Mouse (Mus musculus) spleen, embryonic (tissue): Measurements from ENCODE around the gene Itgb8.

Experiments
- CTCF ChIA-PET: fragments of 350-600 bp; sonication (Branson Sonifier 250); formaldehyde crosslinking; loops from one replicate; lab custom pipeline; 2022; lab: Charles Lee

Gene Itgb8

GRCm38 (mm10) chr12:119209384-119210072 lies 29.1 kb downstream of the Itgb8 start:
- CTCF ChIA-PET, result no interaction called here

- CTCF ChIA-PET, result no interaction called here
Observed at GRCm38 (mm10) chr12:119207464-119207801, 31.2 kb downstream of the Itgb8 start.

DNA sequence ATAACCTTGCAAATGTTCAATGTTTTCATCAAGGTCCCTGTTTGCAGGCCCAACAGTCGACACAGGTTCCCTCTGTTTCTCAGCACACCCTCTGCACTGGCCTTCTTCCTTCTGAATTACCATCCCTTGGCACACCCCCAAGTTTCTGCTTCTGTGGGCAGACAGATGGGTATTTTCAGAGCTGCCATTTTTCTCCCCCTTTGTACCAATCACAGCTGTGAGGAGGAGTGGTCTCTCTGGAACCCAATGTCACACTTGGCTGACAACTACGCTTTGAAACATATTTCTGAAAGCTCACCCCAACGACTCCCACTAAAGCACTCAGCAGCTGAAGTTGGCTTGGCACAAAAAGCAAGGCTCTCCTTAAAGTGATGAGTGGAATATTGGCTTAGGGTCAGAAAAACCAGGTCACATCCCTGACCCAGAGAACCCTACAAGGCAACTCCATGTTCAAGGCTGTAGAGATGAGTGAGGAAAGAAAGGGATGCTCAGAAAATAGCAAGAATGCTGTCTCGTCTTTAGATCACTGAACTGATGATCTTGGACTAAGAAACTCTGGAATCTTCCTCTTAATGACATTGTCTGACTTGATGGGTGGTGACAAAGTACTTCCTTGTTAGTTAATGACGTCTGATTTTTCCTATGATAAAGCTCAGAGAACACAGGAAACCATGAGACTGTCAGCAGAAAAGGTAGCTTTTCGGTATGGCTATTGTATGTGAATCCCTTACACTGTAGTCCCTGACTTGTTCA lies 31.7 kb downstream of the Itgb8 start:
- CTCF ChIA-PET, result no interaction called here

GRCm38 (mm10) chr12:119204411-119204810 lies 34.2 kb downstream of the Itgb8 start:
- CTCF ChIA-PET, result no interaction called here

DNA sequence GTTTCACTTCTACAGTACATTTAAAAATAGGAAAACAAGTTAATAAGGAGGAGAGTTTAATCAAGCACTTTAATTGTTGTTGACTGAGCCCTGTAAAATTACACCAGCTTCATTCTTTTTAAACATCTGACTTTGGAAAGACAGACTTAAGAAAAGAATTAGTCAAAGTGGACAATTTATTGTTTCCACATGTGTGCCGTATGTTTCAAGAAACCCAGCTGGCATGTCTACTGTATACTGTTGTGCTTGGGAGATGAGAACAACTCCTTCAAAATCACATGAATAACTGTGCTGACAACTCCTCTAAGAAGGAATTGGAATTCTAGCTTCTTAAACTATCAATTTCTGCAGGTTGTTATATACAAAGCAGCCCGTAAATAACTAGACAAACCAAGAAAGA lies 35.8 kb downstream of the Itgb8 start:
- CTCF ChIA-PET, result interaction anchor here (0.6 kb wide), 1 partner anchor 25 kb away, joined by 3 read pairs; no protein-coding TSS in a partner anchor

GRCm38 (mm10) chr12:119195145-119195544 lies 43.5 kb downstream of the Itgb8 start:
- CTCF ChIA-PET, result no interaction called here

- CTCF ChIA-PET, result no interaction called here
Observed at GRCm38 (mm10) chr12:119189814-119190213, 48.8 kb downstream of the Itgb8 start.

GRCm38 (mm10) chr12:119185441-119185840 lies 53.2 kb downstream of the Itgb8 start:
- CTCF ChIA-PET, result no interaction called here

DNA sequence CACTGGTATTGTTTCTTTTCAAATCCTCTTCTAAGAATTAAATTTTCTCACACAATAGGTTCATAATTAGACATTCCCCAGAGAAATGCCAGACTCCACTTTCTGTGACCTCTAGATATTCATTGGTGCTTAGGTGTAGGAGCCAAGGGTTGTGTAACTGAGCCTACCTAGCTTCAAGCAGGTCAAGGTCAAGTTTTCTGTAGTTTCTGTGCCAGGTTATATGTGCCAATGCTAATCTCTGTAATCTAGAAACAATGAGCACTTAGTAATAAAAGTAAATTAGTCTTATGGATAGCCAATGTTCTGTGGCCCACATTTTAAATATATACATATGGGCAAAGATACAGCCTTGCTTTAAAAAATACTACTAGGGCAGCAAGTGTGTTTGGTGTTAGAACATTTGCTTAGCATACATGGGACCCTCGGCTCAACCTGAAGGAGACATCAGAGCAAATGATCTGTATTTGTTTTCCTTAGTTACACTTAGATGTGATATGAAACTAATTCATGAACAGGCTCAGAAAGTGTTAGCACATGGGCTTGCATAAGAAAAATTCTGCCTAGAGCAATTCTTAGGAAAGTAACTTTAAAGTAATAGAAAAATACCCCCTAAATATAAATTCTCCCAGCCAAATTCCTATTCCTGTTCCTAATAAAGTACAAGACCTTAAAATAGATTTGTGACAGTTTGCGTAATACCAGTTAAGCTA lies 56.2 kb downstream of the Itgb8 start:
- CTCF ChIA-PET, result no interaction called here

DNA sequence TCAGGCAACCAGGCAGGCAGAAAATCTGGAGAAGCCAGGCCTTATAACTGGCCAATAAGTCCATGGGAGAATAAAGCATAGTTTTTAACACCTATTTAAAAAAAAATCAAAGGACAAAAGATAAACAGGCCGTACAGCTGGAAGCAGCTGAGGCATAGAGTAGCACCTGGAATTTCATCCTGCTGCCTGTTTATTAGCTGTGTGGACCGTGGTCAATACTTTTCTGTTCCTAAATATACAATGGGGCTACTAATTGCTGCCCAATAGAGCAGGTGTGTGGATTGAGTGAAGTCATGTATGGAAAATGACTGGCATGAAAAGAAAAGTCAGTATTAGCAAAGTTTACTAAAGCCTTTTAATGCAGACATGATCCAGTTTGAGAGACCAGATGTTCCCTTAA lies 62.6 kb downstream of the Itgb8 start:
- CTCF ChIA-PET, result no interaction called here

GRCm38 (mm10) chr12:119169828-119170539 lies 68.6 kb downstream of the Itgb8 start:
- CTCF ChIA-PET, result no interaction called here

DNA sequence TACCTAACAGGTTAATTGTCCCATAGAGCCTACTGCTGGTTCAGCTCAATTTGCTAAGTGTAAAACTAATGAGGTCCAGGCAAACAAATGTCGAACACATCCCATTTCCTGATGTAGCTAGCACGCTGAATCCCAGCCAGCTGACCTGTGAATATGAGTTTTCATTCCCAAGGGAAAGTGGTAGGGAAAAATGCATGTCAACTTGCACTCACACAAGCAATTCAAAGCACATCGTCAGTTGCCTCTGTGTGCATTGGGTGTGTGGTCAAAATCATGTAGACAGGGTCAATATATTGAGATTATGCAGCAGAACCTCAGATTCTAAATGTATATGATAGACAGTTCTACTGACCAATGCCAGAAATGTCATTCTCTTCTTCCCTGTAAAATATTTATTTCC lies 69.5 kb downstream of the Itgb8 start:
- CTCF ChIA-PET, result no interaction called here

- CTCF ChIA-PET, result no interaction called here
Observed at GRCm38 (mm10) chr12:119165115-119165514, 73.5 kb downstream of the Itgb8 start.

- CTCF ChIA-PET, result no interaction called here
Observed at GRCm38 (mm10) chr12:119164672-119165071, 73.9 kb downstream of the Itgb8 start.

GRCm38 (mm10) chr12:119164176-119164575 lies 74.4 kb downstream of the Itgb8 start:
- CTCF ChIA-PET, result no interaction called here

DNA sequence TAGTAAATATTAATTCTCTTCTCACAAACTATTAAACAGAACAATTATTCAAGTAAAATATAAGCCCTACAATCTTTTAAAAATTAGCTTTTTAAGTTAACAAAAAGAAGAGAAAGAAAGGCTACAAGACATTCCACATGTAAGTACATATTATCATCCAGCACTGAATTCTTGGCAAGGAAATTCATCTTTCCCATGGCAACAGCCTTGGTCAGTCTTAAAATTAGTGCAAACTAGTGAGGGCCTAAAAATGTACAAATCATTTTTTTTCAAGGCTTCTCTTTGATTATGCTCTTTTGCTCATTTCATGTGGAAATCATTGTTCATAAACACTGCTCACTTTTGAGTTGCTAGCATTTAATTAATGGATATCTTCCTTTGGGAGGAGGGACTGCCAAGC lies 77.8 kb downstream of the Itgb8 start:
- CTCF ChIA-PET, result no interaction called here

DNA sequence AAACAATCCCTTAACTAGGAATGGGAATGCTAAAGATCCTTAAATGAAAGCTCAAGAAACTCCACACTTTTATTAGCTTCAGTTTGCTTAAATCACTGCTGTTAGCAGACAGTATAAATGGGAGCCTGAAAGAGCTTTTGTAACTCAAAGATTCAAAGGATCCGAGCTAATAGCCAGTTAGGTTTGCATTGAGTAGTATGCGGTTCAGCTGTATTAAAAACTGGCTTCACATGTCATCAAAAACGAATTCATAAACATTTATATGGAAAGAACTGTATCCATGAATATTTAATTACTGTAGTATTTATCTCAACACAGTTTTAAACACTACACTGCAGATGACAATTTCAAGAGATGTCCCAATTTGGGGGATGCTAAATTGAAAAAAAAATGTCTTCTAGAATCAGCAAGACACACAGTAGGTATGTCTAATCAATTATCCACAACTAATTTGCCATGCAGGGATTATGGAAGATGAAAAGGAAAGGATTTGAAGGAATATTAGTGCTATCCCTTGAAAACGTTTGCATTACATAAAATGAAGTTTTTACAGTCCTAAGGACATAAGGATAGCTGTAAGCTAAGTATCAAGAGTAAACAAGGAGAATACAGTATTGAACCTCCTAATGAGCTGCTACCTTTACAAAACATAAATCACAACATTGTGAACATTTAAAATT lies 79.2 kb downstream of the Itgb8 start:
- CTCF ChIA-PET, result no interaction called here

- CTCF ChIA-PET, result interaction anchor here (0.6 kb wide), 1 partner anchor 88 kb away, joined by 4 read pairs; no protein-coding TSS in a partner anchor
Observed at GRCm38 (mm10) chr12:119157686-119158085, 80.9 kb downstream of the Itgb8 start.

DNA sequence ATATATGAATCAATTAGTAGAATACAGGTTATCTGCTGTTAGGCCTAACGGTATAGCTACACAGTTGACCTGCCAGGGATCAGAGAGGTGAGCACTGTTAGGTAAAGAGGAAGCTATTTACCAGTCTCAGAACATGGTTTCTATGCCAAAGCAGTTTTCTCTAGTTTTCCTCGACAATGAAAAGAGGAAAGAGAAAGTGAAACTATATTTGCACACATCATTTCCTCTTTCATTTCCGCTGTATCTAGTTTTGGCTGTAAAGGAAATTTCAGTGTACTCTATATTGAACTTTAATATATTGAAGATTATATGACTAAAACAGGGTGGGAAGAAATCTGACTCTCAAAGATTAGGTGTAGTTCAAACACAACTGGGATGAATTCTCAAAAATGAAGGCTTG lies 81.5 kb downstream of the Itgb8 start:
- CTCF ChIA-PET, result no interaction called here

DNA sequence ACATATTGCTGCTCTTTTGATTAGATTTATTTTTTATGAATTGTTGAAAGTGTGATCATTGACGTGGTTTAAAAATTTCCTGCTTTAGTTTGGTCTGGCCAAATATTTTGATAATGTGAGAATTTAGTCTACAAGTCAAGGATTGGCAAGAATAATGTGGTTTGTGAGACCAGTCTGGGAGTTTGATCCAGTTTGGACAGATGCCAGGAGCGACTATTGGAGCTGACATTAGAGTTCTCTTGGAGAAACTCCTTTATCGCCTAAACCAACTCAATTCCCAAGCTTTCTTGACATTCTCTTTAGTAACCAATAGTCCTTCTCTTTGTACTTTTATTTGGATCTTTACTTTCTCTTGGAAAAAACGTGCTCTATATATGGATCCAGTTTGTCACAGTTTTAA lies 83.0 kb downstream of the Itgb8 start:
- CTCF ChIA-PET, result no interaction called here

- CTCF ChIA-PET, result no interaction called here
Observed at GRCm38 (mm10) chr12:119150956-119151355, 87.6 kb downstream of the Itgb8 start.
